Mouse (Mus musculus) heart, embryonic 10.5 days (tissue): ENCODE data around the gene Gm10112. TPM values are rescaled to one million over a fixed set of nuclear protein-coding genes. Genes with fewer than 3 reads are reported as not detected.

Experiments
- DNase-seq: peaks from one replicate; pipeline ENCODE4 v3.0.0-alpha.2; 2017; ENCODE audit warnings: low spot score
- H3K27ac ChIP-seq: fragments of 300-500 bp; sonication (generic); 2 replicates; pipeline ENCODE4 v1.5.1; 2016; ENCODE audit warnings: mild to moderate bottlenecking
- H3K27me3 ChIP-seq: fragments of 300-500 bp; sonication (generic); 2 replicates; pipeline ENCODE4 v1.6.1; 2016; ENCODE audit warnings: mild to moderate bottlenecking; ENCODE audit not compliant: poor library complexity, insufficient read depth, severe bottlenecking
- H3K36me3 ChIP-seq: fragments of 300-500 bp; sonication (generic); 2 replicates; pipeline ENCODE4 v1.6.1; 2016; ENCODE audit warnings: mild to moderate bottlenecking, moderate library complexity
- H3K4me1 ChIP-seq: fragments of 300-500 bp; sonication (generic); 2 replicates; pipeline ENCODE4 v1.6.1; 2016; ENCODE audit warnings: mild to moderate bottlenecking
- H3K4me3 ChIP-seq: fragments of 300-500 bp; sonication (generic); 2 replicates; pipeline ENCODE4 v1.5.1; 2016; ENCODE audit warnings: mild to moderate bottlenecking, moderate library complexity
- H3K9me3 ChIP-seq: fragments of 300-500 bp; sonication (generic); 2 replicates; pipeline ENCODE4 v1.6.1; 2016; ENCODE audit warnings: mild to moderate bottlenecking, moderate library complexity
- WGBS: fragments of 180-500 bp; shearing (Covaris S2); methylation state at CpG from one replicate; pipeline ENCODE4 v1.1.7; 2016; 5-methylcytosine and 5-hydroxymethylcytosine counted together
- polyA plus RNA-seq: library from polyadenylated mRNA; unstranded; fragments of >200 nt; fragmentation: Nextera tagmentation; extraction: Ambion mirVana; gene quantifications from 2 replicates; pipeline ENCODE4 v1.2.1, GENCODE M21; 2016

Gm10112 gene
- not detected in 2 replicates for polyA plus RNA-seq

DNA sequence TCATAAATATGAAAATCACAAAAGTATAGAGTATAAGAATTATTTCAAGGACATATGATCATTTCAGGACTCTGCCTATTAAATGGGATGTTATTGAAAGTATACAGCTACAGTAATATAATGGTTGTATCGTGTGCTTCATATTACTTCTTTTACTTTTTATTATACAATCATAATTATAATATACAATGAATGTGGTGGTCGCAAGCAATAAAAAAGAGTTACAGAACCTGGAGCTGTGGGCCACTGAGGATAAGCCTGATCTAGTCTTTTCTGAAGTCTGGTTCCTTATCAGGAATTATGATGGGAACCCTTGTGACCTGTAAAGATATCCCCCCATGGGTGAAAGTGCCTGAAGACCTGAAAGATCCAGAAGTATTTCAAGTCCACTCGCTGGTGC, at the start of gene Gm10112:
Gene Gm10112 (plus strand): TSS at position 301 of the 400 bp plus-strand sequence.
- H3K36me3 ChIP-seq = no peaks in the 10 kb centered on the region
- no peak within 1 kb of the TSS for H3K27ac ChIP-seq
- no peaks in the 10 kb centered on the region for H3K4me1 ChIP-seq
- no peak within 1 kb of the TSS for H3K4me3 ChIP-seq
- H3K27me3 ChIP-seq = no peaks in the 10 kb centered on the region
- no peaks in the 10 kb centered on the region for H3K9me3 ChIP-seq
- no peak for DNase-seq
- WGBS = 75% methylated on average over 3 of the region's 3 CpGs

DNA sequence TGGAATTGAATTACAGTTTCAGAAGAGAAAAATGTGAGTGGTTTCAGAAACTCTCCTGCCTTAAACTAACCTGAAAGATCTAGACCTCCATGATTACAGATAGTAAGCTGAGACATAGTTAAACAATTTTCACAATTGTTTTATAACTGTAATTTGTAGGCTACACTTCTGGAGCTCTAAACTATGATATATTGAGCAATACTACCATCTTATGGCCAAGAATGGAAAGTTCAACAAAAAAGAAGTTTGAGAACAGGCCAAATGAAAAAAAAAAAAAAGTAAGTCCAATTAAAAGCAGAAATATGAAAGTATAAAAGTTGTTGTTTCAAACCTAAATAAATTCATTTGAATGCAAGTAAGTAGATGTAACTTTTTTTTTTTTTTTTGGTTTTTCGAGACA, 21.4 kb downstream of the Gm10112 start:
- H3K27me3 ChIP-seq = no peaks in the 10 kb centered on the region
- H3K27ac ChIP-seq = no peak overlapping the region
- no peaks in the 10 kb centered on the region for H3K36me3 ChIP-seq
- no peak overlapping the region for H3K4me3 ChIP-seq
- 36% methylated on average over 1 of the region's 1 CpGs for WGBS
- DNase-seq = no peak
- no peaks in the 10 kb centered on the region for H3K4me1 ChIP-seq
- no peaks in the 10 kb centered on the region for H3K9me3 ChIP-seq

DNA sequence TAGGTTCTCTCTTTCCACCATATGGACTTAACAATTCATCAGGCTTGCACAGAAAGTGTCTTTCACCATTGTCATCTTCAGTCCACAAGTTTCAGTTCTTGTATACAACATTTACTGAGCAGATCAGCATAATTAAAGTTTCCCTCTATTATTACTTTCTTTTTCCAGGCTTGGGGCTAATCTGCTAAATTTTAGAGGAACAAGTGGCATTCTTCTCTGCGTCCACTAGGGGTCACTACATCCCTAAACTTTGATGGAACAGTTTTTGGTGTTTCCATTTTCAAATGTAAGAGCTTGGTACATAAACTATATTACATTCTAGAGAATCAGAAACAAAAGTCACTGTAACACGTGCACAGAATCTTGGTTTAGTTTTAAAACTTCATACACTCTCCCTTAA, 28.2 kb downstream of the Gm10112 start:
- no peaks in the 10 kb centered on the region for H3K9me3 ChIP-seq
- H3K4me3 ChIP-seq = no peak overlapping the region
- 0% methylated on average over 2 of the region's 2 CpGs for WGBS
- H3K27me3 ChIP-seq = no peaks in the 10 kb centered on the region
- H3K36me3 ChIP-seq = no peaks in the 10 kb centered on the region
- no peak for DNase-seq
- no peaks in the 10 kb centered on the region for H3K4me1 ChIP-seq
- H3K27ac ChIP-seq = no peak overlapping the region

DNA sequence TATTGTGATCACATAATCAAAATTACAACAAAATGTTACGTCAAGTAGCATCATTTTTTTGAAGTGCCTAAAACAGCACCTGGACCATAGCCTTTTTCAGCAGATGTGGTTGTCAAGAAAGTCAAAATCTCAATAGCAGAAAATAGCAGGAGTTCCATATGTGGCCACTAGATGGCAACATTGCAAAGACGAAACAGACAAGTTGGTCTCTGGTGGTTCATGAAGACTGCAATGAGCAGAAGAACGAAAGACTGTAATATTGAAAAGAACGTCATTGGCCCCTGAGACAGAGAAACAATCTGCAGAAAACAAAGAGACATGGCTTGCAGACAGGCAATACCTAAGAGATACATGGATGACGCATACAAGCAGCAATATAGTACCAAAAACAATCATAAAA, 42.1 kb downstream of the Gm10112 start:
- H3K4me1 ChIP-seq = no peaks in the 10 kb centered on the region
- H3K27me3 ChIP-seq = no peaks in the 10 kb centered on the region
- DNase-seq = no peak
- no peaks in the 10 kb centered on the region for H3K36me3 ChIP-seq
- no peaks in the 10 kb centered on the region for H3K9me3 ChIP-seq
- no peak overlapping the region for H3K27ac ChIP-seq
- 25% methylated on average over 5 of the region's 5 CpGs for WGBS
- H3K4me3 ChIP-seq = no peak overlapping the region

Other genes with a start within 250 kb of the Gm10112 start
- gene Cylc1, start 57.9 kb upstream of the Gm10112 start, polyA plus RNA-seq = not detected in 2 replicates